Mouse (Mus musculus): Measurements from ENCODE around the gene Wdr1. TPM values are rescaled to one million over a fixed set of nuclear protein-coding genes. Genes with fewer than 3 reads are reported as not detected.

Gene Wdr1
- polyA plus RNA-seq, 1 experiment from 2014 or later, result 213 TPM

- ATAC-seq (ENCODE audit: borderline replicate concordance, extremely low read depth, low FRiP score, low TSS enrichment), result no peak
- no peaks in the 10 kb centered on the region for H3K36me3 ChIP-seq
- no peak overlapping the region for H3K4me3 ChIP-seq
- no peaks in the 10 kb centered on the region for H3K27me3 ChIP-seq
- H3K9ac ChIP-seq, result no peak overlapping the region
- H3K9me3 ChIP-seq, result no peaks in the 10 kb centered on the region
- H3K4me1 ChIP-seq, result no peaks in the 10 kb centered on the region
- no peak overlapping the region for H3K4me2 ChIP-seq
- no peak overlapping the region for H3K27ac ChIP-seq
- 52% methylated on average over 4 of the region's 4 CpGs for WGBS
Measured at GRCm38 (mm10) chr5:38509568-38509967, 53.5 kb downstream of the Wdr1 start.

GRCm38 (mm10) chr5:38505435-38505765 is 57.6 kb downstream of the Wdr1 start:
- Histone ChIP-seq H3K27ac (no peak overlapping the region), H3K4me1 (no peaks in the 10 kb centered on the region), H3K36me3 (no peaks in the 10 kb centered on the region), H3K4me3 (no peak overlapping the region), H3K4me2 (no peak overlapping the region), H3K9ac (no peak overlapping the region), H3K9me3 (no peaks in the 10 kb centered on the region), H3K27me3 (no peaks in the 10 kb centered on the region)
- ATAC-seq (ENCODE audit: borderline replicate concordance, extremely low read depth, low FRiP score, low TSS enrichment), result no peak
- WGBS, result 70% methylated on average over 3 of the region's 3 CpGs

GRCm38 (mm10) chr5:38504747-38505434 is 58.1 kb downstream of the Wdr1 start:
- Histone ChIP-seq H3K9ac (no peak overlapping the region), H3K9me3 (no peaks in the 10 kb centered on the region), H3K4me1 (no peaks in the 10 kb centered on the region), H3K4me2 (no peak overlapping the region), H3K27ac (no peak overlapping the region), H3K4me3 (no peak overlapping the region), H3K36me3 (no peaks in the 10 kb centered on the region), H3K27me3 (no peaks in the 10 kb centered on the region)
- no peak for ATAC-seq (ENCODE audit: borderline replicate concordance, extremely low read depth, low FRiP score, low TSS enrichment)
- 58% methylated on average over 6 of the region's 6 CpGs for WGBS

- Histone ChIP-seq H3K4me3 (no peak overlapping the region), H3K27me3 (no peaks in the 10 kb centered on the region), H3K36me3 (no peaks in the 10 kb centered on the region), H3K27ac (no peak overlapping the region), H3K4me2 (no peak overlapping the region), H3K9ac (no peak overlapping the region), H3K4me1 (no peaks in the 10 kb centered on the region), H3K9me3 (no peaks in the 10 kb centered on the region)
- WGBS, result 86% methylated on average over 1 of the region's 1 CpGs
- ATAC-seq (ENCODE audit: borderline replicate concordance, extremely low read depth, low FRiP score, low TSS enrichment), result no peak
Measured at GRCm38 (mm10) chr5:38504116-38504515, 58.9 kb downstream of the Wdr1 start.

DNA sequence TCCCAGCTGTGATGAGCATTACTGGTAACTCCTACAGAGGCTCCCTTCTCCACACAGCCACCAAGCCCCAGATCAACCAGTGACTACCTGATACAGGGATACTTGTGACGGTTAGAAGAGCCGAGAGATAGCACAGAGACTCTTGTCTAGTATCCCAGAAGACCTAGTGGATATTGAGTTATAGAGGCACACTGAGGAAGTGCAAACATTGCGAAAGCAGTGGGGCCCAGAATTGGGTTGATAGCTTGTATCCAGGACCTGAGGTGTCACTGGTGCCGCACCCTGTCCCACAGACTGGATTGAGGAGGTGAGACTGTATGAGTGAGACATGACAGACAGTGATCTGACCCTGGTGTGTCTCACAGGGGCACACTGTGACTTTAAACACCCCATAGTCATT is 60.0 kb downstream of the Wdr1 start, which contains the start of gene Slc2a9:
Gene Slc2a9, minus strand, starts transcription at position 152 of the 400 bp plus-strand sequence.
- no peak within 1 kb of the TSS for H3K4me3 ChIP-seq
- no peak for ATAC-seq (ENCODE audit: borderline replicate concordance, extremely low read depth, low FRiP score, low TSS enrichment)
- no peak within 1 kb of the TSS for H3K27ac ChIP-seq
- H3K4me2 ChIP-seq, result no peak within 1 kb of the TSS
- H3K27me3 ChIP-seq, result no peaks in the 10 kb centered on the region
- 80% methylated on average over 4 of the region's 4 CpGs for WGBS
- H3K9me3 ChIP-seq, result no peaks in the 10 kb centered on the region
- H3K36me3 ChIP-seq, result no peaks in the 10 kb centered on the region
- no peaks in the 10 kb centered on the region for H3K4me1 ChIP-seq
- no peak within 1 kb of the TSS for H3K9ac ChIP-seq

- Histone ChIP-seq H3K9me3 (no peaks in the 10 kb centered on the region), H3K4me3 (no peak overlapping the region), H3K36me3 (no peaks in the 10 kb centered on the region), H3K9ac (no peak overlapping the region), H3K4me1 (no peaks in the 10 kb centered on the region), H3K4me2 (no peak overlapping the region), H3K27ac (no peak overlapping the region), H3K27me3 (no peaks in the 10 kb centered on the region)
- 87% methylated on average over 8 of the region's 8 CpGs for whole genome bisulfite sequencing
- ATAC-seq (ENCODE audit: borderline replicate concordance, extremely low read depth, low FRiP score, low TSS enrichment), result no peak
Measured at GRCm38 (mm10) chr5:38500043-38500442, 63.0 kb downstream of the Wdr1 start.

GRCm38 (mm10) chr5:38499316-38499811 is 63.7 kb downstream of the Wdr1 start:
- Histone ChIP-seq H3K4me3 (no peak overlapping the region), H3K9ac (no peak overlapping the region), H3K27ac (no peak overlapping the region), H3K4me1 (no peaks in the 10 kb centered on the region), H3K36me3 (no peaks in the 10 kb centered on the region), H3K4me2 (no peak overlapping the region), H3K9me3 (no peaks in the 10 kb centered on the region), H3K27me3 (no peaks in the 10 kb centered on the region)
- ATAC-seq (ENCODE audit: borderline replicate concordance, extremely low read depth, low FRiP score, low TSS enrichment), result no peak
- WGBS, result 75% methylated on average over 7 of the region's 7 CpGs

DNA sequence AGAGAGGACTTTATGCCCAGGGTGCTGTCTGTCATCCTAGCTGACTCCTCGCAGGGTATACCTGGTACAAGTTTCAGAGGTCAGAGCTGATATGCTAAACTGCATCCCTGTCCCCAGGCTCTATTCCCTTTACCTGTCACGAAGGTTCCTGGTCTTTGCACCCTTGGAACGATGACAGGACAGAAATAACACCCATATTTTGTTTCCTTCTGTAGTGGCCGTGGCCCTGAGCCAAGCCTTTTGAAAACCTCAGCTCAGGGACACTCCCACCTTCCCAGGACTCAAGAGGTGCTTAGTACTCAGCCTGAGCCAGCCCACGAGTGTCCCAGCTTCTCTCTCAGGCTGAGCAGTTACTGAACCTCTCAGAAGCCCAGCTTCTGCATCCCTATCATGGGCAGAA is 64.5 kb downstream of the Wdr1 start:
- Histone ChIP-seq H3K36me3 (no peaks in the 10 kb centered on the region), H3K4me1 (no peaks in the 10 kb centered on the region), H3K27me3 (no peaks in the 10 kb centered on the region), H3K27ac (no peak overlapping the region), H3K9me3 (no peaks in the 10 kb centered on the region), H3K4me2 (no peak overlapping the region), H3K9ac (no peak overlapping the region), H3K4me3 (no peak overlapping the region)
- 53% methylated on average over 5 of the region's 5 CpGs for WGBS
- no peak for ATAC-seq (ENCODE audit: borderline replicate concordance, extremely low read depth, low FRiP score, low TSS enrichment)

GRCm38 (mm10) chr5:38496491-38497057 is 66.4 kb downstream of the Wdr1 start:
- Histone ChIP-seq H3K4me2 (no peak overlapping the region), H3K36me3 (no peaks in the 10 kb centered on the region), H3K27me3 (no peaks in the 10 kb centered on the region), H3K4me1 (no peaks in the 10 kb centered on the region), H3K27ac (no peak overlapping the region), H3K9ac (no peak overlapping the region), H3K4me3 (no peak overlapping the region), H3K9me3 (no peaks in the 10 kb centered on the region)
- ATAC-seq (ENCODE audit: borderline replicate concordance, extremely low read depth, low FRiP score, low TSS enrichment), result no peak
- WGBS, result 51% methylated on average over 8 of the region's 8 CpGs

DNA sequence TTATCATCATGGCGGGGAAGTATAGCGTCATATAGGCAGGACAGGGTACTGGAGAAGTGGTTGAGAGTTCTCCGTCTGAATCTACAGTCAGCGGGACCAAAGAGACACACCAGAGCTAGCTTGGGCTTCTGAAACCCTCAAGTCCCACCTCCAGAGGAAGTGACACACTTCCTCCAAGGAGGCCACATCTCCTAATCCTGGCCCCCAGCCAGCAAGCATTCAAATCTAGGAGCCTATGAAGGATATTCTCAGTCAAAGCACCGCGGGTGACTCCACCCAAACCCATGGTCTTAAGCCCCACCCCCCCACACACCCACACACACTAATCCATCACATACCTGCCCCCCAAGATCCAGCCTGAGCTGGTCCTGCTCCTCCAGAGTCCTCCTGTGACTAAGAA is 69.1 kb downstream of the Wdr1 start:
- Histone ChIP-seq H3K27ac (no peak overlapping the region), H3K36me3 (no peaks in the 10 kb centered on the region), H3K4me3 (no peak overlapping the region), H3K4me2 (no peak overlapping the region), H3K9ac (no peak overlapping the region), H3K4me1 (no peaks in the 10 kb centered on the region), H3K27me3 (no peaks in the 10 kb centered on the region), H3K9me3 (no peaks in the 10 kb centered on the region)
- no peak for ATAC-seq (ENCODE audit: borderline replicate concordance, extremely low read depth, low FRiP score, low TSS enrichment)
- WGBS, result 80% methylated on average over 6 of the region's 6 CpGs

- Histone ChIP-seq H3K4me2 (no peak overlapping the region), H3K4me3 (no peak overlapping the region), H3K9me3 (no peaks in the 10 kb centered on the region), H3K27ac (no peak overlapping the region), H3K4me1 (no peaks in the 10 kb centered on the region), H3K9ac (no peak overlapping the region), H3K36me3 (no peaks in the 10 kb centered on the region), H3K27me3 (no peaks in the 10 kb centered on the region)
- ATAC-seq (ENCODE audit: borderline replicate concordance, extremely low read depth, low FRiP score, low TSS enrichment), result no peak
- 73% methylated on average over 8 of the region's 8 CpGs for WGBS
Measured at GRCm38 (mm10) chr5:38491763-38492162, 71.3 kb downstream of the Wdr1 start.

- Histone ChIP-seq H3K27me3 (no peaks in the 10 kb centered on the region), H3K4me2 (no peak overlapping the region), H3K4me3 (no peak overlapping the region), H3K27ac (no peak overlapping the region), H3K36me3 (no peaks in the 10 kb centered on the region), H3K9ac (no peak overlapping the region), H3K4me1 (no peaks in the 10 kb centered on the region), H3K9me3 (no peaks in the 10 kb centered on the region)
- WGBS, result 81% methylated on average over 4 of the region's 4 CpGs
- ATAC-seq (ENCODE audit: borderline replicate concordance, extremely low read depth, low FRiP score, low TSS enrichment), result no peak
Measured at GRCm38 (mm10) chr5:38489739-38490138, 73.3 kb downstream of the Wdr1 start.
